Mouse (Mus musculus) myocyte (in vitro differentiated cells): ENCODE data around the gene Reep1. TPM values are rescaled to one million over a fixed set of nuclear protein-coding genes. Genes with fewer than 3 reads are reported as not detected.

Experiments
- H3K27me3 ChIP-seq: one replicate; pipeline ENCODE4 v1.6.1; 2011; ENCODE audit not compliant: control insufficient read depth, insufficient read depth, insufficient read length
- H3K36me3 ChIP-seq: one replicate; pipeline ENCODE4 v1.6.1; 2011; ENCODE audit not compliant: control insufficient read depth, insufficient read depth
- H3K4me2 ChIP-seq: one replicate; pipeline ENCODE4 v1.6.1; 2011; ENCODE audit warnings: low read depth, control low read depth
- H3K4me3 ChIP-seq: one replicate; pipeline ENCODE4 v1.5.1; 2011; ENCODE audit warnings: mild to moderate bottlenecking, control low read depth, moderate library complexity
- H3K79me2 ChIP-seq: one replicate; pipeline ENCODE4 v1.6.1; 2011; ENCODE audit not compliant: control insufficient read depth, insufficient read depth
- H3ac ChIP-seq: one replicate; pipeline ENCODE4 v1.6.1; 2011; ENCODE audit not compliant: control insufficient read depth, insufficient read length
- CEBPB ChIP-seq: IDR thresholded peaks from 2 replicates; pipeline ENCODE4 v1.6.1; 2011; ENCODE audit warnings: mild to moderate bottlenecking, moderate library complexity; ENCODE audit not compliant: poor library complexity, insufficient read depth, severe bottlenecking
- E2F4 ChIP-seq: IDR thresholded peaks from one replicate; pipeline ENCODE4 v1.6.1; 2011; ENCODE audit warnings: mild to moderate bottlenecking, control low read depth, moderate library complexity; ENCODE audit not compliant: insufficient read depth
- MAX ChIP-seq: IDR thresholded peaks from one replicate; pipeline ENCODE4 v1.6.1; 2011; ENCODE audit warnings: low read depth, mild to moderate bottlenecking, control low read depth
- MYOD1 ChIP-seq, 3 experiments: IDR thresholded peaks; one replicate each; pipeline ENCODE4 v1.6.1; 2011; ENCODE audit warnings: control low read depth in 2 of 3, low read depth in 2 of 3, mild to moderate bottlenecking in 2 of 3, moderate library complexity in 1 of 3; ENCODE audit not compliant: insufficient read length in 2 of 3, control insufficient read depth in 1 of 3
- MYOG ChIP-seq, 3 experiments: IDR thresholded peaks; one replicate each; pipeline ENCODE4 v1.6.1; 2011; ENCODE audit warnings: control low read depth in 2 of 3, low read depth in 2 of 3, mild to moderate bottlenecking in 2 of 3; ENCODE audit not compliant: insufficient read length in 2 of 3, control insufficient read depth in 1 of 3, insufficient read depth in 1 of 3
- POLR2A ChIP-seq: IDR thresholded peaks from one replicate; pipeline ENCODE4 v1.6.1; 2011; ENCODE audit warnings: low read depth, mild to moderate bottlenecking, control low read depth, moderate library complexity; ENCODE audit not compliant: insufficient read length
- POLR2AphosphoS2 ChIP-seq: IDR thresholded peaks from one replicate; pipeline ENCODE4 v1.6.1; 2011; ENCODE audit warnings: low read depth, control low read depth; ENCODE audit not compliant: insufficient read length
- REST ChIP-seq: IDR thresholded peaks from one replicate; pipeline ENCODE4 v1.6.1; 2011; ENCODE audit warnings: mild to moderate bottlenecking, control low read depth, moderate library complexity; ENCODE audit not compliant: insufficient read depth, insufficient read length
- SRF ChIP-seq: IDR thresholded peaks from one replicate; pipeline ENCODE4 v1.6.1; 2011; ENCODE audit warnings: low read depth; ENCODE audit not compliant: control insufficient read depth, insufficient read length
- TCF12 ChIP-seq: IDR thresholded peaks from one replicate; pipeline ENCODE4 v1.6.1; 2011; ENCODE audit warnings: mild to moderate bottlenecking, control low read depth; ENCODE audit not compliant: poor library complexity, insufficient read depth, severe bottlenecking
- TCF3 ChIP-seq: IDR thresholded peaks from one replicate; pipeline ENCODE4 v1.6.1; 2011; ENCODE audit warnings: low read depth, control low read depth; ENCODE audit not compliant: insufficient read length
- USF1 ChIP-seq: IDR thresholded peaks from one replicate; pipeline ENCODE4 v1.6.1; 2011; ENCODE audit warnings: low read depth, mild to moderate bottlenecking, control low read depth, moderate library complexity
- polyA plus RNA-seq: library from polyadenylated mRNA; unstranded; fragments of >200 nt; fragmentation: generic; extraction: Trizol; gene quantifications from one replicate; pipeline ENCODE4 v1.2.1, GENCODE M21; 2012; ENCODE audit warnings: missing spikeins

The Reep1 gene
- polyA plus RNA-seq, 1 experiment, result 1.1 TPM

DNA sequence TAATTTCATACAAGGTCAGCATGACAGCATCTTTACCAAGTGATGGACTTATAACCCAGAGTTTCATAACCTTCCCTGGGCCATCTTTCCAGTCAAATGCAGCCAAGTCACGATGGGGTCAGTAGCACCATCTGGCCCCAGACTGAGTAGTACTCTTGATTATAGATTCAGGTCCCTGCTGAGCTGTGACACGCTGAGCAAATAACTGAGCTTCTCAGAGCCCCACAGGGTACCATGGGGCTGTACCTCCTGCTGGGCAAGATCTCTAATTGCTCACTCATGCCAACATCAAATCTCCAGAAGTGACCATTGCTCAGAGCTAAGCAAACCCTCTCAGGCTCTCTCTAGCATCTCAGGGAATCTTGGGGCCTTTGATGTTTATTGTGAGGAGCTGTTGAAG lies 15.6 kb downstream of the Reep1 start:
- TF ChIP-seq TCF12 (no peak), MAX (no peak), E2F4 (no peak), MYOD1 (IDR thresholded peaks at IDR 0.05; ENCODE audit: control insufficient read depth in 1 of 3, insufficient read length in 2 of 3, low read depth in 2 of 3) (no peak), POLR2AphosphoS2 (no peak), CEBPB (no peak), POLR2A (no peak), REST (no peak), SRF (no peak), TCF3 (no peak), MYOG (IDR thresholded peaks at IDR 0.05; ENCODE audit: control insufficient read depth in 1 of 3, insufficient read depth in 1 of 3, insufficient read length in 2 of 3, low read depth in 2 of 3) (no peak), USF1 (no peak)
- Histone ChIP-seq H3K27me3 (no peaks in the 10 kb centered on the region), H3K36me3 (no peaks in the 10 kb centered on the region), H3K4me2 (no peak overlapping the region), H3K79me2 (no peaks in the 10 kb centered on the region), H3K4me3 (no peak overlapping the region), H3ac (no peak overlapping the region)

DNA sequence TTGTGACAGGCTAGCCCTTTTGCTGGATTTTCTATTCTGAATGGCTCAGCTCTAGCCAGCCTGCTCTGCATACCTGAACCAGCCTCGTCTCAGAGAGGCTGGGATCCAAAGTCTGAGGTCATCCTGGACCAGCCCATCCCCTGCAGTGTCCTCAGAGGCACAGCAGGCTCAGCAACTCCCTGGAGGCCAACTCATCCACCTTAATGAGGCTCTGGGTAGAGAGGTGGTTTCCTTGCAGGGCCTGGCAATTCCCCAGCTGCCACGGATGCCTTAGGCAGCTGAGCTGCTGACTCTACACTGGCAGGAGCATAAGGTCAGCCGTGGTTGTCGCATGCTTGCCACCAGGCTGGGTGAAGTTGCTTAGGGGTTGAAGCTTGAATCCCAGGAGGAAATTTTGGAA lies 16.2 kb downstream of the Reep1 start:
- H3K4me3 ChIP-seq, result no peak overlapping the region
- no peaks in the 10 kb centered on the region for H3K79me2 ChIP-seq
- no peaks in the 10 kb centered on the region for H3K27me3 ChIP-seq
- peak overlapping the region; percentile 8 for H3K4me2 ChIP-seq
- no peak overlapping the region for H3ac ChIP-seq
- TF ChIP-seq POLR2AphosphoS2 (no peak), MYOD1 (IDR thresholded peaks at IDR 0.05; ENCODE audit: control insufficient read depth in 1 of 3, insufficient read length in 2 of 3, low read depth in 2 of 3) (peak in 2 of 3 experiments; percentile 21 to 79), MYOG (IDR thresholded peaks at IDR 0.05; ENCODE audit: control insufficient read depth in 1 of 3, insufficient read depth in 1 of 3, insufficient read length in 2 of 3, low read depth in 2 of 3) (peak; percentile 5 to 87 (median 17))
- no peaks in the 10 kb centered on the region for H3K36me3 ChIP-seq

DNA sequence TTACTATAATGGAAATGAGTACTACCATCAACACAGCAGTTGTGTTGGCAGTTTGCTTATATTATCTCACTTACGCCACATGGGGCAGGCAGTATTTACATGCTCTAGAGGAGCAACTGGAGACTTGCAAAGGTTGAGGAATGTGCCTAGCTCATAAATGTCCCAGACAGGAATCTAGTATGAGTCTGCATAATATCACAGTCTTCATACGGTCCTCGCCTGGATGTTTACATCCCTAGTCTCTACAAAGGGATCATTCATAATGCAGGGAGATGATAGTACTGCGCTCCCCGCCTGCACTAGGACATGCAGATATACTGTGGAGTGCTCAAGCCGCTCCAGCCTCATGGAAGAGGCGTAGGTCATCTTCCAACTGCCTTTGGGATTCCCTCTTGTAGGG lies 19.3 kb downstream of the Reep1 start:
- no peak for TF ChIP-seq MYOG (IDR thresholded peaks at IDR 0.05; ENCODE audit: control insufficient read depth in 1 of 3, insufficient read depth in 1 of 3, insufficient read length in 2 of 3, low read depth in 2 of 3)
- TF ChIP-seq REST, result no peak
- no peak for TF ChIP-seq POLR2AphosphoS2
- no peak for TF ChIP-seq SRF
- TF ChIP-seq MYOD1 (IDR thresholded peaks at IDR 0.05; ENCODE audit: control insufficient read depth in 1 of 3, insufficient read length in 2 of 3, low read depth in 2 of 3), result no peak
- no peak for TF ChIP-seq MAX
- TF ChIP-seq CEBPB, result no peak
- no peak for TF ChIP-seq TCF3
- no peak for TF ChIP-seq TCF12
- TF ChIP-seq E2F4, result no peak
- no peak for TF ChIP-seq POLR2A
- TF ChIP-seq USF1, result no peak
- no peaks in the 10 kb centered on the region for H3K36me3 ChIP-seq
- no peak overlapping the region for H3K4me2 ChIP-seq
- H3ac ChIP-seq, result no peak overlapping the region
- no peaks in the 10 kb centered on the region for H3K27me3 ChIP-seq
- H3K4me3 ChIP-seq, result no peak overlapping the region
- no peaks in the 10 kb centered on the region for H3K79me2 ChIP-seq

DNA sequence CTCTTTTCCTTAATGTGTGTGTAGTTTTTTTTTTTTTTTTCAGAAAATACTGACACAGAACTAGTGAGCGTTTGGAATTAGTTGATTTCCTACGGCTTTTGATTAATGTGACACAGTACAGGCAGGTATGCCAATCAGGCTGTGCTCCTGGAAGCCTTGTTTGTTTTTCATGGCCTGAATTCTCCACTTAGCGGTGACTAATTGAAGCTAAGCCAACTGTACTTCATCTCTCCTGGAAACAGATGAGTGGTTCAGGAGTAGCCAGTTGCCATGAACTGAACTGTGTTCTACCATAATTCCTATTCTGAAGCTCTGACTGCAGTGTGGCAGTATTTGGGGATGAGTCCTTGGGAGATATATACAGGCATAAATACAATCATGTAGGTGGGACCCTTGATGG lies 20.9 kb downstream of the Reep1 start:
- Histone ChIP-seq H3K4me2 (no peak overlapping the region), H3K27me3 (no peaks in the 10 kb centered on the region), H3K36me3 (no peaks in the 10 kb centered on the region), H3K79me2 (no peaks in the 10 kb centered on the region), H3K4me3 (no peak overlapping the region), H3ac (no peak overlapping the region)
- TF ChIP-seq CEBPB (no peak), REST (no peak), MYOG (IDR thresholded peaks at IDR 0.05; ENCODE audit: control insufficient read depth in 1 of 3, insufficient read depth in 1 of 3, insufficient read length in 2 of 3, low read depth in 2 of 3) (no peak), TCF3 (no peak), SRF (no peak), POLR2A (no peak), E2F4 (no peak), TCF12 (no peak), MYOD1 (IDR thresholded peaks at IDR 0.05; ENCODE audit: control insufficient read depth in 1 of 3, insufficient read length in 2 of 3, low read depth in 2 of 3) (no peak), MAX (no peak), POLR2AphosphoS2 (no peak), USF1 (no peak)

DNA sequence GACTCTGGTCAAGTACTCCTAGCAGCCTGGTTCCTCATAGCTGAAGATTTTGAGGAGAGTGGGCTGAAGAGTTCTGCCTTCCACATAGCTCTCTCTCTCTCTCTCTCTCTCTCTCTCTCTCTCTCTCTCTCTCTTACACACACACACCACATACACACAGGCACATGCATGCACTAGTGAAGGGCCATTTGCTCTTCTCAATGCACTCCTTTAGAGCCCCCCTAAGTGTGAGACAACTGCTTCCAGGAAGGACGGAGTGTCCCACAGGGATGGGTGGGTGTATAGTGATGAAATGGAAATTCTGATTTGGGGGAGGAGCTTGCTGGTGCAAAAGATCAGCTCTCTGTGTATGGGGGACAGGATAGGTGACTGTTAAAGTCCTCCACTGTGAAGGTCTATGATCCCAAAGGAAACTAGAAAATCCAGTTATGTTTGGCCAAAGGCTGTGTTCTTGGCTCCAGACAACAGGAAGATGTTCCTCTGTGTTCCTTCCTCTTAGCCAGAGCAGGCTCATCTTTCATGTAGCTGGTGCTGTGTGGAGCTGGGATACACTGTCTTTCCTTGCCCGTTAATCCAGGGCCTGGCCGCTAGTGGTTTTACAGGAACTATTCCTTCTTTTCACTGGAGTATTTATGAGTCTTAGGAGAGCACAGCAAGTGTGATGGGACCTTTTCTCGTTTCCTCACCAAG lies 27.7 kb downstream of the Reep1 start:
- TF ChIP-seq TCF3 (no peak), MYOG (IDR thresholded peaks at IDR 0.05; ENCODE audit: control insufficient read depth in 1 of 3, insufficient read depth in 1 of 3, insufficient read length in 2 of 3, low read depth in 2 of 3) (no peak), E2F4 (no peak), POLR2AphosphoS2 (no peak), USF1 (no peak), POLR2A (no peak), CEBPB (no peak), TCF12 (no peak), MAX (no peak), MYOD1 (IDR thresholded peaks at IDR 0.05; ENCODE audit: control insufficient read depth in 1 of 3, insufficient read length in 2 of 3, low read depth in 2 of 3) (no peak), SRF (no peak), REST (no peak)
- Histone ChIP-seq H3K4me2 (no peak overlapping the region), H3K79me2 (no peaks in the 10 kb centered on the region), H3K4me3 (no peak overlapping the region), H3K27me3 (no peaks in the 10 kb centered on the region), H3ac (no peak overlapping the region), H3K36me3 (no peaks in the 10 kb centered on the region)
